Mouse (Mus musculus) ovary, postnatal 14 days (tissue): ENCODE results near the gene Ltb4r2.

Experiments used
- DNase-seq: peaks from one replicate; pipeline ENCODE4 v3.0.0; 2022; ENCODE audit warnings: low spot score

Gene Ltb4r2

DNA sequence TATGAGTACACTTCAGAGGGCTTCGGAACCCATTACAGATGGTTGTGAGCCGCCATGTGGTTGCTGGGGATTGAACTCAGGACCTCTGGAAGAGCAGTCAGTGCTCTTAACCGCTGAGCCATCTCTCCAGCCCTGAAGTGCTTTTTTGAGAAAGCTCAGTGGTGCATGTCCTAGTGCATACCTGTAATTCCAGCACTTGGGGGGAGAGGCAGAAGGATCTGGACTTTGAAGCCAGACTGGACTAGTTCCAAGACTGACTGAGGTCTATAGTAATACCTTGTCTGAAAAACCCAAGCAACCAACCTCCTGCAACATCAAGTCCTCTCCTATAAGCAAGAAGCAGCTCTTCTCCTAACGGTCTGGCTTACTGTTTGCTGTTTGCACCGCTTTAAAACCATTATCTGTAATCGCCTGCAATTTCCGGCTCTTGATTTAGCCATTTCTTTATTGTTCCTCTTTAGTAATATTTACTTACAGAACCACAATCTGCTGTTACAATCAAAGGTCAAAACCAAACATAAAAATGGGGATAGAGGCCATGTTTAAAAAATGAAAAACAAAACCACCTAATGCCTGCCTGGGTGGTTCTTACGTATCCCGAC, 24.0 kb upstream of the Ltb4r2 start:
- DNase-seq = no peak

DNA sequence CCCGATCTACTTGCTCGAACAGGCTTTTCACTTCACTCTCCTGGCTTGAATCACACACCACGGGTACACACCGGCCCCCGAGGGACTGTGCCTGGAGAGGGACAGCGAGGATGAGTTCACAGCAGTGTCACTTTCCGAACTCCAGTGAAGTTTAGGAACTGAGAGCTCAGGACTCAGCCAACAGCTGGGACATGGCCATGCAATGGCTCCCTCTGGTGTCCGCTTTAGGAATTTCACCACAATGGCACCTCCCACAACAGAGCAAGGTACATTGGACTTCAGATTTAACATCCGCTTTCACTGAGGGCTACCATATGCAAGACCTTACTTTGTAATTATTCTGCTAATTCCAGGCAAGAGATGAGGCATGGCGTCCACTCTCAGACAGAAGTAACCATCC, 17.5 kb upstream of the Ltb4r2 start:
- peak; percentile 94 for DNase-seq

DNA sequence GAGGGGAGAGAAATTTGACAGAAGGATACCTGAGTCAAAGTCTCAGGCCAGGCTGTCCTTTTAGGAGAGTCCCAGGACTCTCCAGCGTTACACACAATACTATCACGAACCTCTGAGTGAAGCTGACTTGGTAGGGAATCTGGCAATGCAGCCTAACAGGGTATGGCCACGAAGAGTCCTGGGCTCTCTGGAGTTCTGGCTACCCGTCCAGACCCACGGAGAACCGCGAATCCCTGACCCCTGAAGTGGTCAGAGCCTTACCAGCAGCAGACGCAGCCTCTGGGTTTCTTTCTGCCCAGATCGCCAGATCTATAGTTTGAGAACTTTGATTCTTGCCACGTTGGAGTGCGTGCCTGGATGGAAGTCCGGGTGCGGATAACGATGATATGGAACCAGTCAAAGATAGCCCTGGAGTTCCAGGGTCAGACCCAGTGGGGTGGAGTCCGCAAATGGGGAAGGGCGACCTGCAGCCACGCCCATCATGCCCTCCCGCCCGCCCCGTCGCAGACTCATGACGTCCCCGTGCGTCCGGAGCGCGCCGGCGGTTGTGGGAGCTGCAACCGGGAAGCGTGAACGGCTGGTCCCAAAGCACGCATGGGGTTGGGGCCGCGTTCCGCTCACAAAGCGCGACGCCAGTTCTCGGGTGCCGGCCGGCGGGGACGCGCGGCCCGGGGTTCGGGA, 15.9 kb upstream of the Ltb4r2 start, which contains the start of the genes Dhrs1 and Nop9:
TSS of gene Dhrs1 (minus strand) at position 511 of the 681 bp plus-strand sequence.
TSS of gene Nop9 (plus strand) at position 514 of the 681 bp plus-strand sequence.
- DNase-seq = peak; percentile 81

DNA sequence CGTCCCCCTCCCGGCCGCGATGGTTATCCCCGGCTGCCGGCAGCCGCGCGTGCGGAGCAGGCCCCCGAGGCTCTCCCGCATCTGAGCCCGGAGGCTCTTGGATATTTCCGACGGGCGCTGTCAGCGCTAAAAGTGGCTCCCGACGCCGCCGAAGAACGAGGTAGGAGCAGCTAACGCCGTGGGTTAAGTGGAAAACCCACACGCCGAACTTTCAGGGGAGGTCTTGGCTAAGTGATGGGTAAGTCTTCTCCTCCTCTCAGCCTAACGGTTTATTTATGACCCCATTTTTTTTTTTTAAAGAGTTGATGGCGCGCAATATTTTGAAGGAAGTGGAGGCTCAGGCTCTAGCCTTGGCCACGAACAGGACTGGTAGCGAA, 15.4 kb upstream of the Ltb4r2 start:
- DNase-seq = no peak

DNA sequence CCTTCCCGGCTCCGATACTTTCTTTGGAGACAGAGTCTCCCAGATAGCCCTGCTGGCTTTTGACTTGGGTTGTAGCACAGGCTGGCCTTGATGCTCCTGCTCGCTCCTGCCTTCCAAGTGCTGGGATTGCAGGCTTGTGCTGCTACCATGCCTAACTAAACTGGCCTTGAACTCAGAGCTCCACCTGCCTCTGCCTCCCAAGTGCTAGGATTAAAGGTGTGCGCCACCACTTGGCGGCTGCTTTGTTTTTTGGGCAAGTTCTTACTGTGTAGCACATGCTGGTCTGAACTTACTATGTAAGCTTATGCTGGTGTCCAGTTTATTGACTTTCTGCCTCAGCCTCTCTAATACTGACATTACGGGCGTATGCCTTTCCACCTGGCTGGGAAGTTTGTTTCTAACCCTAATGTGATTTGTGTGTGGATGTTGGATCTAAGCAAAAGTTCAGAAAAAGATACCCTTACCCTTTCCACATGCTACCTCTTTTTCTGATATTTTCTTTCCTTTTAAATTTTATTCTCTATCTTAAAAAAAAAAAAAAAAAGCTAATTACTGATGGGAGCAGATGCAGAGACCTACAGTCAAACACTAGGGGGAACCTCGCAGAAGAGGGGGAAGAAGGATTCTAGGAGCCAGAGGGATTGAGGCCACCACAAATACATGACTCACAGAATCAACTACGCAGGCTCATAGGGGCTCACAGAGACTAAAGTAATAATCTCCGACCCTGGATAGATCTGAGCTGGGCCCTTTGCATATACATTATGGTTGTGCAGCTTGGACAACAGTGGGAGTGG, 14.0 kb upstream of the Ltb4r2 start:
- DNase-seq = no peak

DNA sequence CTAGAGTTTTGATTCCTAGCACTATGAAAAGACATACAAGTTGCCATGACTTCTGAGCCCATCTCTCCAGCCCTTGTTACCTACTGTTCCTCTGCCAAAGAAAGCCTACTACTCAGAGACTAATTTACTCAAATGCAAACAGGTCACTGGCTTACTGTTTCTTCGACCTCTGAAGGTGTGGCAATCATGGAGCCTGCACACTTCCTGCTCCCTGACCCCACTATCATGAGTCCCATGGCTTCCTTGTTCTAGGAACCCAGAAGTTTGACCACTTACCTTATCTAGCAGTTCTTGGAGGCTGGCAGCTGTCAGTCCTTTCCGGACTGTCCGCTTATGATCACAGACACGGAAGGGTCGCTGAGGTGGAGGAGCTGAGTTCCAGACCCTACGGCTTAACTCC, 3.7 kb upstream of the Ltb4r2 start:
- DNase-seq = no peak

DNA sequence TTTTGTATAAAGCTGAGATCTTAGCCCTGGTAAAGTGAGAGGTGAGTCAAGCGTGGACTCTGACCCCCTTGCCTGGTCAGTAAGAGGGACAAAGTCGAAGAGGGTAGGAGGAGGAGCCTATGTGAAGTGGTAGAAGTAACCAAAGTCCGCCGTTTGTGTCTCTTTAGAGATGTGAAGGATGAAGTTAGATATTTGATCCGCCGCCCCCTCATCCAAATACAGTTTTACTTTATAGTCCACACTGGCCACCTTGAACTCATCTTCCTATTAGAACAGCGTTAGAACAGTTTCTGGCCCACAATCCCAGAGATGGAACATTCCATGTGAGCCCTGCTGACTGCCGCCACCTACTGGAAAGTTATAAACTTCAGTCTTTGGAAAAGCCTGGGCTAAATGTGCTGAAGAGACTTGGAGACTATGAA, 2.9 kb upstream of the Ltb4r2 start, which contains the start of gene Cideb:
TSS of gene Cideb (minus strand) at position 96 of the 422 bp plus-strand sequence.
- no peak for DNase-seq

DNA sequence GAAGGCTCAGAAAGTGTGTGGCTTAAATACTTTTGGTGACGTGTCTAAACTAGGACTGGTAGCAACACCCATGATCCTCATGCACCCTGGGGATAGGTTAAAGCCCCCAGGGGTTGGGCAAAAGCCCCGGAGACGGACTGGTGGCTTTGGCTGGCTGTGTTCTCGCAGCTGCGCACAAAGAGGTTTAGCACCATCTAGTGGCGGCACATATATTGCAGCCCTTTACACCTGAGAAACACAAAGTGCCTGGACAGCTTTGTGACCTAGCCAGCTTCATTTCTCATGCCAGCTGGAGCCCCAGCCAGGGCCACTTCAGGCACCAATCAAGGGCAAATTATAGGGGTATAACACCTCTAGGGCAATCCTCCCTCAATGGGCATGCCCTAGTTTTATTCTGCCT, 1.1 kb upstream of the Ltb4r2 start:
- peak; percentile 86 for DNase-seq

DNA sequence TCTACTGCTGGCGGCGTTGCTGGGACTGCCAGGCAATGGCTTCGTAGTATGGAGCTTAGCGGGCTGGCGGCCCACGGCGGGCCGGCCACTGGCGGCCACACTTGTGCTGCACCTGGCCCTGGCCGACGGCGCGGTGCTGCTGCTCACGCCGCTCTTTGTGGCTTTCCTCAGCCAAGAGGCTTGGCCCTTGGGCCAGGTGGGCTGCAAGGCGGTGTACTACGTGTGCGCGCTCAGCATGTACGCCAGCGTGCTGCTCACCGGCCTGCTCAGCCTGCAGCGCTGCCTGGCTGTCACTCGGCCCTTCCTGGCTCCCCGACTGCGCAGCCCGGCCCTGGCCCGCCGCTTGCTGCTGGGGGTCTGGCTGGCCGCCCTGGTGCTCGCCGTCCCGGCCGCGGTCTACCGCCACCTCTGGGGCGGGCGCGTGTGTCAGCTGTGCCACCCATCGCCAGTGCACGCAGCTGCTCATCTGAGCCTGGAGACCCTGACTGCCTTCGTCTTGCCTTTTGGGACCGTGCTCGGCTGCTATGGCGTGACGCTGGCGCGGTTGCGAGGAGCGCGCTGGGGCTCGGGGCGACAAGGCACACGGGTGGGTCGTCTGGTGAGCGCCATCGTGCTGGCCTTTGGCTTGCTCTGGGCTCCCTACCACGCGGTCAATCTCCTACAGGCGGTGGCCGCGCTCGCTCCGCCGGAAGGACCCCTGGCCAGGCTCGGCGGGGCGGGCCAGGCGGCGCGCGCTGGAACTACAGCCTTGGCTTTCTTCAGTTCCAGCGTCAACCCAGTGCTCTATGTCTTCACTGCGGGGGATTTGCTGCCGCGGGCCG, 983 bp downstream of the Ltb4r2 start:
- DNase-seq = no peak

DNA sequence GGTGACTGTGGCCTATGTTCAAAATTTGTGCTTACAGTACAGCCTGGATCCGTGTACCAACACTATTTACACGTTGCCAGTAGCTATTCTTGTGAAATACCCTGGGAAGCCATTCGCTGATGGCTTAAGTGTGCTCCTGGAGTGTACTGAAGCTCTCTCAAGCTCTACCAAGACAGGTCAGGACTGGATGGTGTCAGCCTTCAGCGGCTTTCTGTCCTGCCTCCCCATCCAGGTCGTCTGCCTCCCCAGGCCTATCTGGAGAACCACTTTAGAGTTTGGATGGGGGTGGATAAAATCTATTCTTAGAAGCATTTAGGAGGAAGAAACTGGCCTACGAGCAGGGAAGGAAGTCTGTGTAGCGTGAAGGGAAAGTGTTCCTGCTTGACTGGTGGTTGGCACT, 1.9 kb downstream of the Ltb4r2 start:
- DNase-seq = no peak

DNA sequence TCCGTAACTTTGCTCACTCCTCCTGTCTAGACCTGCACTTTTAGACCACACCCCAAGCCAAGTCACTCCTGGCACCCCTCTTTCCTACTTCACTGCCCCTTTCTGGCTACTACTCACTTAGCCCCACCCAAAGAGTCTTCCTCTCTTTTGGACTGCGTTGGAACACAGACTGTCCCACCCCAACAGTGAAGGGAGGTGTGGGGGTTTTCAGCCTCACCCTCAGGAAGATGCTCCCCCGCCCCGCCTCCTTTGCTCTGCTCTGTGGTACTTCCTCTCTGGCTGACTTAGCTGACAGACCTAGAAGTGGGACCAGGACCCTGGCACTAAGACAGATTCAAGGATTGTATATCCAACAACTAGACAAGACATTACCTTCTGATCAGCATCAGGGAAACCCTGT, 4.5 kb downstream of the Ltb4r2 start, which contains the start of gene Ltb4r1:
TSS of gene Ltb4r1 (plus strand) at position 267 of the 400 bp plus-strand sequence.
- no peak for DNase-seq

DNA sequence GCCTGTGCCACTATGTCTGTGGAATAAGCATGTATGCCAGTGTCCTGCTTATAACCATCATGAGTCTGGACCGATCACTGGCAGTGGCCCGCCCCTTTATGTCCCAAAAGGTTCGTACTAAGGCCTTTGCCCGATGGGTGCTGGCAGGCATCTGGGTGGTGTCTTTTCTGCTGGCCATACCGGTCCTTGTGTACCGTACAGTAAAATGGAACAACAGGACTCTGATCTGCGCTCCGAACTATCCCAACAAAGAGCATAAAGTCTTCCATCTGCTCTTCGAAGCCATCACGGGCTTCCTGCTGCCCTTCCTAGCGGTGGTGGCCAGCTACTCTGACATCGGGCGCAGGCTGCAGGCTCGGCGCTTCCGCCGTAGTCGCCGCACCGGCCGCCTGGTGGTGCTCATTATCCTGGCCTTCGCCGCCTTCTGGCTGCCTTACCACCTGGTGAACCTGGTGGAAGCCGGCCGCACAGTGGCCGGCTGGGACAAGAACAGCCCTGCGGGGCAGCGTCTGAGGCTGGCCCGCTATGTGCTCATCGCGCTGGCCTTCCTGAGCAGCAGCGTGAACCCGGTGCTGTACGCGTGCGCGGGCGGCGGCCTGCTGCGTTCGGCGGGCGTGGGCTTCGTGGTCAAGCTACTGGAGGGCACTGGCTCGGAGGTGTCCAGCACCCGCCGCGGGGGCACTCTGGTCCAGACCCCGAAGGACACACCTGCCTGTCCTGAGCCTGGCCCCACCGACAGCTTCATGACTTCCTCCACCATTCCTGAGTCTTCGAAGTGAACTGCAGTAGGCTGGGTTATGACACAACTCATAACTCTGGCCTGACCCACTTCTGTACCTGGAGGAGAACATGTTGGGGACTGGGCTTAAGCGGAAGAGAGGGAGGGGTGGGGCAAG, 6.5 kb downstream of the Ltb4r2 start:
- peak; percentile 44 for DNase-seq

DNA sequence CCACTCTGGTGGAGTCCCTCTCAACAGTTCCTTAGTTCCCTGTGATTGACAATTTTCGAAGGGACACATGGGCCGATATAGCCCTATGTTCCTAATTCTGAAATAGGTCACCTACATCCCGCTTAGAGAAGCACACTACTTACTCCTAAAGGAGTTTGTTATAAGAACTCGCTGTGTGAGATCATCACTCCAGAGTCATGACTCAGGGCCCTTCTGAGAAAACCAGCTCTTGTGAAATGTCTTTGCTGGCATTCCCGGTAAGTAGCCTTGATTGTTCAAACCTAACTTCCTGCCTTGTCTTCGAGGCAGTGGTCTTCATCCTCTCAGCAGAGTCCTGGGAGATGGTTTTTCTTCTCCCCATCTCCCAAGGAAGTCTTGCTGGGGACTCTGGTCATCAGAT, 7.3 kb downstream of the Ltb4r2 start:
- no peak for DNase-seq

DNA sequence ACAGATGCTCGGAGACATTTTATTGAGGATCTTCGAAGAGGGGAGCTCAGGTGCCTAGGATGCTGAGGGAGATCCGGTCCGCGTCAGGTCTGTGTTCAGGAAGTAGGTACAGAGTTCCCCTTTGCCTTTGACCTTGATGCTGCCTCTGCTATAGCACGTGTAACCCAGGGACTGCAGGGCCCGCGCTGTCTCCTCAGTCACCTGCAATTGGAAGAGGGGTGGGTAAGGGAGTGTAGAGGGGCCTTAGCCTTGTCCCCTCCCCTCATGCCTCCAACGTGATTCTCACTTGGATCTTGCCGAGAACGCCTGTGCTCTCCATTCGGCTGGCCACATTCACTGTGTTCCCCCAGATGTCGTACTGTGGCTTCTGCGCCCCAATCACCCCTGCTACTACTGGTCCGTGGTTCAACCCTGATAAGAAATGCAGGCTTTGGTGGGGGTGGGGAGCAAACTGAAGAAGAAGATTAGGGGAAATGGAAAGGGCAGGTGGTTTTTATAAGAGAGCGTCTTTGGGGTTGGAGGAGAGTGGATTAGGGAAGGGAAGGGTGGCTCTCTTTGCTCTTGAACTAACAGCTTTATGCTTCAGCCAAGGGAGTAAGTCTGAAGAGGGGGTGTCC, 8.0 kb downstream of the Ltb4r2 start:
- DNase-seq = no peak

DNA sequence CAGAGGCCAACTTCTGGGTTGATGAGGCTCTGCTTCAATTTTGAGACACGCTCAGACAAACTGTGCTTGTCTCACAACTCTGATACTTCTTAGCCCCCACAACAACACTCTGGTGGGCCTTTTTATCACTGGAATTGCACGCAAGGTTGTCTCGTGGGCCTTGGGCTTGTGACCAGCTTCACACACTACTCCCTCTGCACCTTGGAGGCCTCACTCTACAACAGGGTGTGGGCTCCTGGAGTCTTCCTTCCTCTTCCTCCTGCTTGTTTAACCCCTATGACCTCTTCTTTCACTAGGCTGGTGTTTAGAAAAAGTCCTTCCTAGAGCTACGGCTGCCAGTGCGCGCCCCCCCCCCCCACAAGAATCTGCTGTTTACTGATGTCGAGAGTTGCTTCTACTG, 15.5 kb downstream of the Ltb4r2 start:
- no peak for DNase-seq

DNA sequence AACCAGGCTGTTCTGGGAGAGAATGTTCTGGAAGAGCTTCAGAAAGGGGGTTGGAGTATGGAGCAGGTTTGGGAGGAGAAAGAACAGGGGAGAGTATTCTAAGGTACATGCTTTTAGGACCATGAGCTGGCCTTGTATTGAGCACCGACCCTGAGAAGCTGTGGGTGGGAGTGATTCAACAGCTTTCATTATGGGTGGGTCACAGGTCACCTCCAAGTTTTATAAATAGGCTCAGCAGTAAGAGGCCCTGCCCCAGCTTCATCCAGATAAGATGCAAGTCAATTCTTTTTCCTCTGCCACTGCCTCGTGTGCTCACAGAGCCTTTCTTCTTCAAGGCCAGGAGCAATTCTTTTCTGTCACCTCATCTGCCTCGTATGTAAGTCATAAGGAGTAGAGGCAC, 15.9 kb downstream of the Ltb4r2 start:
- DNase-seq = no peak

DNA sequence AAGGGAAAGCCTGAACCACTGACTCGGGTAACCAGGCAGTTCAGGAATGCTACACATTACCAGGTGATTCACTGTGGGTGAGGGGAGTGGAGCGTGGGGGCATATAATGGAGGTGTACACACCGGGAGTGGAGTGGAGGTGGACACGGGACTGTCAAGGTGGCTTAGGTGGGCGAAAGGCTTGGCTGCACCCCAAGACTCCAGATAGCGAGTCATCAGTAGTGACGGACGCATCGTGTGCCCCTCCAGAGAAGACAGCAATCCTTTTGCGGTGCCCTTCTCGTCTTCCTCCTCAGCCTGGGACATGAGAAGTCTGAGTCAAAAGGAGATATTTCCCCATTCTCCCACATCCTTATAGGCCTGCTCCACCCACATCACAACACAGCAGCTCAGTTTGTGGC, 16.6 kb downstream of the Ltb4r2 start:
- DNase-seq = no peak

DNA sequence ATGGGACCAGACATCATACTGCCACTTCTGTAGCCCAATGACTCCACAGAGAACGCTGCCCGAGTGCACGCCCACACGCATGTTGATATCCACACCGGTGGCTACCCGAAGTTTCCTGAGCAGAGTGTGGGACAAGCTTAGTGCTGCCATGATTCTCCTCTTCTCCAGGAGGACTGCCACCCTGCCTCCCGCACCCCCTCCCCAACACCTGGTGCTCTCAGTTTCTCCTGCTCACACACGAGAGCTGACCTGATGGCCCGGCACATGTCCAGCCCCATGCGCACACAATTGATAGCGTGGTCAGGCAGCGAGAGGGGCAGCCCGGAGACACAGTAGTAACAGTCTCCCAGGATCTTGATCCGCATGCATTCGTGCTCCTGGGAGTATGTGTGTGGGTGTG, 17.5 kb downstream of the Ltb4r2 start:
- DNase-seq = no peak

DNA sequence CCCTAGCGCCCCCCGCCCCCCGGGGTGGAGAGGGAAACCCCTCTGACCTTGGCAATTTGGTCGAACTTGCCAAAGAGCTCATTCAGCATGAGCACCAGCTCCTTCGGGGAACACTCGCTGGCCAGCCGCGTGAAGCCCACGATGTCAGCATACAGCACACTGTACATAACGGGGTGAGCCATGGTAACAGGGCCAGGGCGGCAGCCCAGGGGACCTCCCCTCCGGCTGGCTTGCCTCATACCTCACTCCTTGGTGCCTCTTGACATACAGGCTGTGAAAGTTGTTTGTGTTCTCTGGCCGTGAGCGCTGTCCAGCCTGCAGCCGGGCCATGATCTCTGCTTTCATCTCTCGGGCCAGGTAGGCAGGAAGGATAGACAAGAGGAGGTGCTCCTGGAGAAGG, 18.4 kb downstream of the Ltb4r2 start:
- DNase-seq = no peak

DNA sequence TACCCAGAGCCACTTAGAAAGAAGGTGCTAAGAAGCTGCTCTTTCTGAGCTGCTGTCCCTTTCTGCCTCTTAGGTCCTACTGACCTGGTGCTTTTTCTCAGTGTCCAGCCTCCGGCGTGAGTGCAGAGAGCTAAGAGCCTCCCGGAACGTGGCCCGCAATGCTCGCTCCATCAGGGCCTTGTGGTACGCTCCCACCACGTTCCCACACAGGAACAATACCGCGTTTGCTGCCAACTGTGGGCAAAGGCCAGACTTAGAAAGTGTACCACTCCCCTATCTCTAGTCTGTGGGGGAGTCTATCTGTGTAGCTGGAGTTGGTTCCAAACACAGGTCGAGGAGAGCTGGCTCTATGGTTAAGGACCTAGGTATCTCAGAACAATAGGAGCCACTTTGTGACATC, 19.5 kb downstream of the Ltb4r2 start:
- no peak for DNase-seq

DNA sequence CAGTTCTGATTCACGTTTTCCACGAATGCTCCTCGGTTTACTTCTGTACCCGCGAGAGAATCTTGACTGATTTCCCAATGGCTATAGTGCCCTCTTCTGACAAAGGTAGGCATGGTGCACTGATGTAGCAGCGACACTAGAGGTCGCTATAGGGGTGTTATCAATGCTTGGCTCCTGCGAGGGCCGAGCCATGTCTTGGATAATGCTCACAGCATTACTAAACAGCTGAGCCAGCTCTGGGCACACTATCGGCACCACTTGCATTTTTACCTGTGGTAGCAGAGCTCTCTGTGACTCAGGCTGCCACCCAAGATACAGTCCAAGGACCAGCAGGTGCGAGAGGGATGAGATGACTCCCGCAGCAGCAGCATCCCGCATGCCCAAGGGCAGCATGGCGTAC, 20.1 kb downstream of the Ltb4r2 start:
- peak; percentile 63 for DNase-seq
